ENCODE assay signal across 8 mouse cellular contexts in genomic region chr2:71652261-71652801, GRCm38 (mm10).
A peak's percentile ranks its signal among the peaks of the same experiment; 100 is the strongest.
DNase-seq lines count a peak whose midpoint lies in the region; ATAC-seq lines count a peak whose summit lies in the region.

No protein-coding gene starts in this region.

- no peak overlapping the region for H3K4me3 ChIP-seq in neural tube, embryonic 15.5 days (replicated peaks)
- H3K4me3 ChIP-seq in embryonic facial prominence, embryonic 15.5 days (replicated peaks) = no peak overlapping the region
- H3K4me3 ChIP-seq in intestine, embryonic 16.5 days (ENCODE audit: low read length) = no peak overlapping the region

- 14% methylated on average over 9 of the region's 9 CpGs for WGBS in neural tube, embryonic 15.5 days
- WGBS in embryonic facial prominence, embryonic 15.5 days = 12% methylated on average over 9 of the region's 9 CpGs
- WGBS in intestine, embryonic 16.5 days = 22% methylated on average over 9 of the region's 9 CpGs

- H3K27ac ChIP-seq in neural tube, embryonic 15.5 days (replicated peaks) = no peak overlapping the region
- H3K27ac ChIP-seq in embryonic facial prominence, embryonic 15.5 days (replicated peaks) = 0 out of 2 replicates have a peak overlapping the region, but pooled peaks have one; percentile 22
- H3K27ac ChIP-seq in intestine, embryonic 16.5 days (ENCODE audit: low read length) = no peak overlapping the region

- peaks cover 23% of the 10 kb centered on the region for H3K4me1 ChIP-seq in neural tube, embryonic 15.5 days
- peaks cover 20% of the 10 kb centered on the region for H3K4me1 ChIP-seq in embryonic facial prominence, embryonic 15.5 days
- H3K4me1 ChIP-seq in intestine, embryonic 16.5 days (ENCODE audit: control insufficient read depth, insufficient read depth, low read length) = peaks cover 9% of the 10 kb centered on the region

- H3K36me3 ChIP-seq in neural tube, embryonic 15.5 days = no peaks in the 10 kb centered on the region
- H3K36me3 ChIP-seq in embryonic facial prominence, embryonic 15.5 days = no peaks in the 10 kb centered on the region
- no peaks in the 10 kb centered on the region for H3K36me3 ChIP-seq in intestine, embryonic 16.5 days (ENCODE audit: control insufficient read depth, insufficient read depth, low read length)

- peak; percentile 52 for DNase-seq in neural tube, embryonic 10.5 days (ENCODE audit: extremely low spot score, low spot score)
- DNase-seq in layer of hippocampus, postnatal 36 days = peak; percentile 50 to 59
- peak; percentile 59 for DNase-seq in mesoderm, embryonic 11.5 days (ENCODE audit: low read depth, low spot score)
- peak; percentile 67 for DNase-seq in thymus, postnatal 0 days (ENCODE audit: low spot score)

- H3K4me2 ChIP-seq in neural tube, embryonic 15.5 days = no peak overlapping the region
- H3K4me2 ChIP-seq in embryonic facial prominence, embryonic 15.5 days (replicated peaks) = peak overlapping the region; percentile 24; the same call in 1 of the 2 replicates
- H3K4me2 ChIP-seq in intestine, embryonic 16.5 days (ENCODE audit: low read depth, low read length) = no peak overlapping the region

- H3K27me3 ChIP-seq in neural tube, embryonic 15.5 days (replicated peaks) = no peaks in the 10 kb centered on the region
- H3K27me3 ChIP-seq in embryonic facial prominence, embryonic 15.5 days = no peaks in the 10 kb centered on the region
- no peaks in the 10 kb centered on the region for H3K27me3 ChIP-seq in intestine, embryonic 16.5 days (replicated peaks; ENCODE audit: control insufficient read depth, insufficient read depth, low read length)

- ATAC-seq in neural tube, embryonic 15.5 days (ENCODE audit: low FRiP score) = no peak
- ATAC-seq in embryonic facial prominence, embryonic 15.5 days (ENCODE audit: insufficient number of reproducible peaks, low FRiP score, low TSS enrichment, low read depth) = no peak
- ATAC-seq in hematopoietic stem cell, adult 5-6 weeks (replicated peaks in 1 of 2; ENCODE audit: insufficient read depth in 1 of 2, low FRiP score in 2 of 2, low TSS enrichment in 1 of 2, low read depth in 1 of 2, poor library complexity in 2 of 2, severe bottlenecking in 2 of 2) = peak; percentile 28 to 29; a peak in 1 of 4 replicates
- ATAC-seq in intestine, embryonic 16.5 days = no peak

- H3K9ac ChIP-seq in neural tube, embryonic 15.5 days (replicated peaks) = no peak overlapping the region
- no peak overlapping the region for H3K9ac ChIP-seq in embryonic facial prominence, embryonic 15.5 days
- no peak overlapping the region for H3K9ac ChIP-seq in intestine, embryonic 16.5 days (ENCODE audit: low read depth, low read length)

- H3K9me3 ChIP-seq in neural tube, embryonic 15.5 days (replicated peaks) = no peaks in the 10 kb centered on the region
- no peaks in the 10 kb centered on the region for H3K9me3 ChIP-seq in embryonic facial prominence, embryonic 15.5 days (replicated peaks)
- no peaks in the 10 kb centered on the region for H3K9me3 ChIP-seq in intestine, embryonic 16.5 days (ENCODE audit: control insufficient read depth, low read length)

Comparison
In these comparisons a context has a peak if more than half of its experiments do, and no peak if none do; other contexts are left out.
1. ATAC-seq: peak in hematopoietic stem cell, adult 5-6 weeks (2 of 2); none in neural tube, embryonic 15.5 days (single experiment), embryonic facial prominence, embryonic 15.5 days (single experiment) and intestine, embryonic 16.5 days (single experiment).
2. Peak in every context shown above with its lines, with median percentiles within 50 percentile points of each other: DNase-seq.